Mouse (Mus musculus): ENCODE results near the gene Pitx1. TPM values are rescaled to one million over a fixed set of nuclear protein-coding genes. Genes with fewer than 3 reads are reported as not detected.

Gene Pitx1
- polyA plus RNA-seq (2014; fragmentation: Nextera tagmentation; extraction: Ambion mirVana): 3.2 and 3.3 TPM in 2 replicates

DNA sequence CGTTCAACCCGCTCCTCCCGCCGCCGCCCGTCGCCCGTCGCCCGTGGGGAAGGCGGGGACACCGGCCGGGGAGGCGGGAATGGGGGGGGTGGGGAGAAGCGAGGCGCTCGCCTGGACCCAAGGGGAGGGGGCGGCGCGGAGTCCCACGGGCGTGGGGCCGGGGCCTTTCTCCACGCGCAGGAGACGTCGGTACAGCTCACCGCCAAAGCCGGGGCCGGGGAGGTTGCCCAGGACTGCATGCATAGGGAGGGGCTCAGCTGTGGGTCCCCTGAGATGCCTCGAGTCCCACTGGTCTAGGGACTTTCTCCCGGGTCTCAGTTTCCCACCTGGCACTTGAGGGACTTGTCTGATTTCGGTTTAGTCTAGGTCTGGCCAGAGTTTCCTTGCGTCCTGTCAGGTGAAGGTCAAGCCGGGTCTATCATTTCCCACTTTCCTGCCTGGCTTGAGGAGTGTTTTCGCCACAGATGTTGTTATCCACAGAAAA is at the start of gene Pitx1:
TSS of gene Pitx1 (minus strand) at position 51 of the 484 bp plus-strand sequence.
- WGBS: under 1% methylated on average over 36 of the region's 36 CpGs
- ATAC-seq (ENCODE audit: low FRiP score, low TSS enrichment) (no peak), DNase-seq (no peak)
- Histone ChIP-seq H3K4me2 (ENCODE audit: low read length) (no peak within 1 kb of the TSS), H3K27ac (replicated peaks; ENCODE audit: low read depth, low read length) (no peak within 1 kb of the TSS), H3K36me3 (ENCODE audit: control insufficient read depth, insufficient read depth, low read length) (no peaks in the 10 kb centered on the region), H3K27me3 (ENCODE audit: control insufficient read depth, insufficient read depth, low read length) (peaks cover 92% of the 10 kb centered on the region), H3K4me3 (replicated peaks; ENCODE audit: low read depth, low read length) (0 out of 2 replicates have a peak within 1 kb of the TSS, but pooled peaks have one; percentile 10), H3K4me1 (ENCODE audit: control insufficient read depth, insufficient read depth, low read length) (peaks cover 3% of the 10 kb centered on the region; the same call in 1 of the 2 replicates), H3K9me3 (ENCODE audit: control insufficient read depth, low read length) (no peaks in the 10 kb centered on the region), H3K9ac (replicated peaks; ENCODE audit: low read length) (no peak within 1 kb of the TSS)

DNA sequence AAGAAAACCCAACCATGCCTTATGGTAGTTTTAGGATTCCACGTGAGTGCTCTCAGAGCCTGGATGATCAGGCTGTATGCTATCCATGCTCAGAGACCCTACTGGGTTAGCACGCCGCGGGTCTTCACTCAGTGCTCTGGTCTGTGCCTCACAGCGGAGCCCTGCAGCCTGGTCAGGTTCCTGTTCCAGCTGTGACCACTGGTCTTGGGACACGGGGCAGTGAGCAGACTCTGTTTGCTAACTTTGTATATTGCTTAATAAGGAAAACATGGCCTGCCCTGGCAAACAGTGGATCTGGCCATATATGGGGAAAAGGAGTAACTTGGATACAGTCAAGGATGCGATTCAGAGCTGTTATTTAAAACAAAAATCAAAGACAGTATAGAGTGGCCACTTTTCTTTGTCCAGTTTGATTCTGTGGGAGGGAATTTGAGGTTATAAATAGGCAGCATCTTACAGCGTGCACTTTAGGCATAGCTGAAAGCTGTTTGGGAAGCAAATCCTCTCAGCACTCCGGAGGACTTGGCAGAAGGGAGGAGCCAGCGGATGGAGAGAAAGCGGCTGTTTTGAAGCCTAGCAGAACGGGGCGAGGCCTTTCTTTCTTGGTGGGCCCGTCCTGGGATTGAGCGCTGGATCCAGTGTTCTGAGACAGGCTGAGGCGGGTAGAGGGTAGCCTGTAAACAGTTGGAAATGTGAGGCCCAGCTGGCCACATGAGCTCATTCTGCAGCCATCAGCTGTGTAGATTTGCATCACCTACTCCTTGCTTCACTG is 45.6 kb upstream of the Pitx1 start:
- Histone ChIP-seq H3K27ac (replicated peaks; ENCODE audit: low read depth, low read length) (no peak overlapping the region), H3K9me3 (ENCODE audit: control insufficient read depth, low read length) (no peaks in the 10 kb centered on the region), H3K4me2 (ENCODE audit: low read length) (no peak overlapping the region), H3K4me1 (ENCODE audit: control insufficient read depth, insufficient read depth, low read length) (no peaks in the 10 kb centered on the region), H3K36me3 (ENCODE audit: control insufficient read depth, insufficient read depth, low read length) (no peaks in the 10 kb centered on the region), H3K4me3 (replicated peaks; ENCODE audit: low read depth, low read length) (no peak overlapping the region), H3K27me3 (ENCODE audit: control insufficient read depth, insufficient read depth, low read length) (no peaks in the 10 kb centered on the region), H3K9ac (replicated peaks; ENCODE audit: low read length) (no peak overlapping the region)
- WGBS: 45% methylated on average over 16 of the region's 16 CpGs
- no peak for ATAC-seq (ENCODE audit: low FRiP score, low TSS enrichment)
- DNase-seq: no peak

DNA sequence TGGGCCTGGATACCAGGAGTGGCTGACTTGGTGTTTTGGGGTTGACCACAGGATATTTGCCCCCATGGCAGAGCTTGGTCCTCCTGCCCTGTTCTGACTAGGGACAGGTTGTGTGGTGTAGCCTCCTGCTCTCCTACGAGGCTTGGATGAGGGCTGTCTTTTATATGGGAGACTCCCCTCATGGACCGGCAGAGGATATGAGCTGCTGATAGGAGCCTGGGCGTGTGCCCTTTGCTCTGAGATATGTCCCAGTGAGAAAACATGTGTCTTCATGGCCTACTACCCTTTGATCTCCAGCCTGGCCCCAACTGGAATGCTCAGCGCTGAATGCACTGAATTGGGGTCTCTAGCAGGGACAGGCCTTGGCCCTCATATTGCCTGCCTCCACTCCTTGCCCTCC is 42.4 kb upstream of the Pitx1 start:
- DNase-seq (no peak), ATAC-seq (ENCODE audit: low FRiP score, low TSS enrichment) (no peak)
- H3K4me3 ChIP-seq (replicated peaks; ENCODE audit: low read depth, low read length): no peak overlapping the region
- H3K4me1 ChIP-seq (ENCODE audit: control insufficient read depth, insufficient read depth, low read length): no peaks in the 10 kb centered on the region
- no peaks in the 10 kb centered on the region for H3K36me3 ChIP-seq (ENCODE audit: control insufficient read depth, insufficient read depth, low read length)
- H3K27me3 ChIP-seq (ENCODE audit: control insufficient read depth, insufficient read depth, low read length): no peaks in the 10 kb centered on the region
- no peak overlapping the region for H3K9ac ChIP-seq (replicated peaks; ENCODE audit: low read length)
- no peak overlapping the region for H3K27ac ChIP-seq (replicated peaks; ENCODE audit: low read depth, low read length)
- whole genome bisulfite sequencing: 88% methylated on average over 4 of the region's 4 CpGs
- no peaks in the 10 kb centered on the region for H3K9me3 ChIP-seq (ENCODE audit: control insufficient read depth, low read length)
- H3K4me2 ChIP-seq (ENCODE audit: low read length): no peak overlapping the region

DNA sequence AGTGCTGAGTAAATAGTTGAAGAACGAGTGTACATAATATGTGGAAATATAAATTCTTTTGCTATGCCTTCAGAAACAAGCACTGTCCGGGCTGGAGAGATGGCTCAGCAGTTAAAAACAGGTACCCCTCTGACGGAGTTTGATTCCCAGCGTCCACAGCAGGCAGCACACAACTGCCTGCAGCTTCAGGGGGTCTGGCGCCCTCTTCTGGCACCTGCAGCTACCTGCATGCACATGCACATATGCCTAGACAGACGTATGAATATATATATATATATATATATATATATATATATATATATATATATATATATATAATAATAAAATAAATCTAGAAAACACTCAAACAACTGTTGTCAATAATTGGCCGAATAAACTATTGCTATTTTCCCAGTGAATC is 35.4 kb upstream of the Pitx1 start:
- H3K4me2 ChIP-seq (ENCODE audit: low read length): no peak overlapping the region
- no peak for ATAC-seq (ENCODE audit: low FRiP score, low TSS enrichment)
- no peak overlapping the region for H3K4me3 ChIP-seq (replicated peaks; ENCODE audit: low read depth, low read length)
- H3K36me3 ChIP-seq (ENCODE audit: control insufficient read depth, insufficient read depth, low read length): no peaks in the 10 kb centered on the region
- no peaks in the 10 kb centered on the region for H3K27me3 ChIP-seq (ENCODE audit: control insufficient read depth, insufficient read depth, low read length)
- no peak for DNase-seq
- no peak overlapping the region for H3K27ac ChIP-seq (replicated peaks; ENCODE audit: low read depth, low read length)
- H3K9ac ChIP-seq (replicated peaks; ENCODE audit: low read length): no peak overlapping the region
- no peaks in the 10 kb centered on the region for H3K9me3 ChIP-seq (ENCODE audit: control insufficient read depth, low read length)
- no peaks in the 10 kb centered on the region for H3K4me1 ChIP-seq (ENCODE audit: control insufficient read depth, insufficient read depth, low read length)
- WGBS: 84% methylated on average over 7 of the region's 7 CpGs

DNA sequence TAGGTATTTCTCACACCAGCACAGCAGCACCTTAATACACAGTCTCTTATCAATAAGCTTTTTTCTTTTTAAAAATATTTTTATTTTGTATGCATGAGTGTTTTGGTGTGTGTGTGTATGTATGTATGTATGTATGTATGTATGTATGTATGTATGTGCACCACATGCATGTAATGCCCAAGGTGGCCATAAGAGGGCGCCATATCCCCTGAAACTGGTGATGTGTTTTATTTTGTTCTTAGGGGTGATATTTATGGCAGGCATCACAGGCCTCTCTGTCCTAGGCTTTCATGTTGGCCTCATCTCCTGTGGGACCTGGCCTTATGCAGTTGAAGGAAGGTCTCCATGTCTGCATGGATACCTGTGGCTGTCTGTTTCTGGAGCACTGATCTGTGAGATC is 34.0 kb upstream of the Pitx1 start:
- Histone ChIP-seq H3K27me3 (ENCODE audit: control insufficient read depth, insufficient read depth, low read length) (no peaks in the 10 kb centered on the region), H3K9me3 (ENCODE audit: control insufficient read depth, low read length) (no peaks in the 10 kb centered on the region), H3K36me3 (ENCODE audit: control insufficient read depth, insufficient read depth, low read length) (no peaks in the 10 kb centered on the region), H3K9ac (replicated peaks; ENCODE audit: low read length) (no peak overlapping the region), H3K4me3 (replicated peaks; ENCODE audit: low read depth, low read length) (no peak overlapping the region), H3K4me1 (ENCODE audit: control insufficient read depth, insufficient read depth, low read length) (no peaks in the 10 kb centered on the region), H3K4me2 (ENCODE audit: low read length) (no peak overlapping the region), H3K27ac (replicated peaks; ENCODE audit: low read depth, low read length) (no peak overlapping the region)
- DNase-seq: no peak
- ATAC-seq (ENCODE audit: low FRiP score, low TSS enrichment): no peak
- whole genome bisulfite sequencing: 92% methylated on average over 1 of the region's 1 CpGs

DNA sequence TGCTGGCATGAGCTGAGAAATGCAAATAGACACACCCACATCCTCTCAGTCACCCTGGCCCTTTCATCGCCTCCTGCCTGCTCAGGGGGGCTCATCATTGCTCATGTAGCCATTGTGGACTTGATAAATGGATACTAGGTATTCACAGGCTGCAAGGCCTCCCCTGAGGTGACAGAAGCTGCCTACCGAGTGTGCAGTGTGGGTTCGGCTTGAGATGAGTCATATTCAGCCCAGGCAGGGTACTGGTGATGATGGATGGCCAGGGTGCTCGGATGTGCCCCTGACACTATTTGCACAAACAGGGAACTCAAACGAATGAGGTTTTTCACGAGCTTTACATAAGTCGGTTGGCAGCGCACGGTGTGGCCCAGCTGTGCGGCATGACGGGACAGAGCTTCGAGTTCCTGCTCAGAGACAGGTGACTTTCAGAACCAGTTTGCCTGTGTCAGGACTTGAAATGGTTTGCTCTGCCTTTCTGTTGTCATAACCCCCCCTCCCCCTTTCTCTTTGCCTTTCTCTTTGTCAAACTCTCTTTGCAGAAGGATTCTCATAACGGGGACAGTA is 31.6 kb upstream of the Pitx1 start:
- H3K9me3 ChIP-seq (ENCODE audit: control insufficient read depth, low read length): no peaks in the 10 kb centered on the region
- no peaks in the 10 kb centered on the region for H3K4me1 ChIP-seq (ENCODE audit: control insufficient read depth, insufficient read depth, low read length)
- ATAC-seq (ENCODE audit: low FRiP score, low TSS enrichment) (no peak), DNase-seq (no peak)
- no peak overlapping the region for H3K9ac ChIP-seq (replicated peaks; ENCODE audit: low read length)
- no peaks in the 10 kb centered on the region for H3K27me3 ChIP-seq (ENCODE audit: control insufficient read depth, insufficient read depth, low read length)
- H3K4me3 ChIP-seq (replicated peaks; ENCODE audit: low read depth, low read length): no peak overlapping the region
- 76% methylated on average over 13 of the region's 13 CpGs for WGBS
- no peak overlapping the region for H3K27ac ChIP-seq (replicated peaks; ENCODE audit: low read depth, low read length)
- H3K36me3 ChIP-seq (ENCODE audit: control insufficient read depth, insufficient read depth, low read length): no peaks in the 10 kb centered on the region
- H3K4me2 ChIP-seq (ENCODE audit: low read length): no peak overlapping the region

DNA sequence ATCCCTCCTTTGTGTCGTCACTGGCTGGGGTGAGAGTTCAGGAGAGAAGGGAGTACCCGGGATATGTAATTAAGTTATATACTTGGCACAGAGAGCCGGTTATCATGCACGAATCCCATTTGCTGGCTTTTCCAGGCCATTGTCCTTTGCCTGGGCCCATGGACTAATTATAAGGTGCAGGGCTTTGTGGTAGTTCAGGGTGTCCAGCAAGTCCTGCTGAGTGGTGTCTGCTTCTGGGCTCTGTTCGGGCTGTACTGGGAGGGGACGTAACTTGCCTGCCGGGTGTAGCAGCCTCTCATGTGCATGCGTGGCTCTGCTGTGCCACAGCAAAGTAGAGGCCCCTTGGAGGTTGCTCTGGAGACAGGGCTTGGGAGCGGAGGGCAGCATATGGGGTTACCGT is 24.5 kb upstream of the Pitx1 start:
- no peak overlapping the region for H3K9ac ChIP-seq (replicated peaks; ENCODE audit: low read length)
- H3K4me2 ChIP-seq (ENCODE audit: low read length): no peak overlapping the region
- peaks cover 10% of the 10 kb centered on the region; the same call in 1 of the 2 replicates for H3K27me3 ChIP-seq (ENCODE audit: control insufficient read depth, insufficient read depth, low read length)
- H3K36me3 ChIP-seq (ENCODE audit: control insufficient read depth, insufficient read depth, low read length): no peaks in the 10 kb centered on the region
- no peak overlapping the region for H3K27ac ChIP-seq (replicated peaks; ENCODE audit: low read depth, low read length)
- ATAC-seq (ENCODE audit: low FRiP score, low TSS enrichment): no peak
- peaks cover 5% of the 10 kb centered on the region; the same call in 1 of the 2 replicates for H3K4me1 ChIP-seq (ENCODE audit: control insufficient read depth, insufficient read depth, low read length)
- no peak overlapping the region for H3K4me3 ChIP-seq (replicated peaks; ENCODE audit: low read depth, low read length)
- 16% methylated on average over 10 of the region's 10 CpGs for WGBS
- peak; percentile 46 for DNase-seq
- H3K9me3 ChIP-seq (ENCODE audit: control insufficient read depth, low read length): no peaks in the 10 kb centered on the region

DNA sequence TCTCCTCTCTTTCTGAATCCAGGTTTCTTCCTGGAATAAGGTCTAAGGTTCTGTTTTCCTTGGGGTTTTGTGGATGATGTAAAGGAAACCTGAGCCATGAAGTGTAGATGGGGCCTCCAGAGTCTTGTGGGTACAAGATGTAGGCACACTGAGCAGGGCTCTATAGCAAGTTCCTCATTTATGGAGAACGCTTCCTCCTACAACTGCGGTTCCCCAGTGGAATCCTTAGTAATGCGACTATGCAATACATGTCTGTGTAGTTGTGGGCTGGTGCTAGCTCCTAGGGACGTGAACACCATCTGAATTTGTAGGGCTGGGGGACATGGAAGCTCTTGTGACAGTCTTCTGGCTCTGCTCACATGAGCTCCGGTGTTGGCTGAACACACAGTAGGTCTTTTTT is 22.5 kb upstream of the Pitx1 start:
- peaks cover 5% of the 10 kb centered on the region; the same call in 1 of the 2 replicates for H3K4me1 ChIP-seq (ENCODE audit: control insufficient read depth, insufficient read depth, low read length)
- H3K36me3 ChIP-seq (ENCODE audit: control insufficient read depth, insufficient read depth, low read length): no peaks in the 10 kb centered on the region
- H3K9me3 ChIP-seq (ENCODE audit: control insufficient read depth, low read length): no peaks in the 10 kb centered on the region
- H3K27me3 ChIP-seq (ENCODE audit: control insufficient read depth, insufficient read depth, low read length): peaks cover 10% of the 10 kb centered on the region; the same call in 1 of the 2 replicates
- H3K4me3 ChIP-seq (replicated peaks; ENCODE audit: low read depth, low read length): no peak overlapping the region
- ATAC-seq (ENCODE audit: low FRiP score, low TSS enrichment) (no peak), DNase-seq (no peak)
- H3K9ac ChIP-seq (replicated peaks; ENCODE audit: low read length): no peak overlapping the region
- H3K27ac ChIP-seq (replicated peaks; ENCODE audit: low read depth, low read length): no peak overlapping the region
- 94% methylated on average over 5 of the region's 5 CpGs for WGBS
- H3K4me2 ChIP-seq (ENCODE audit: low read length): no peak overlapping the region

DNA sequence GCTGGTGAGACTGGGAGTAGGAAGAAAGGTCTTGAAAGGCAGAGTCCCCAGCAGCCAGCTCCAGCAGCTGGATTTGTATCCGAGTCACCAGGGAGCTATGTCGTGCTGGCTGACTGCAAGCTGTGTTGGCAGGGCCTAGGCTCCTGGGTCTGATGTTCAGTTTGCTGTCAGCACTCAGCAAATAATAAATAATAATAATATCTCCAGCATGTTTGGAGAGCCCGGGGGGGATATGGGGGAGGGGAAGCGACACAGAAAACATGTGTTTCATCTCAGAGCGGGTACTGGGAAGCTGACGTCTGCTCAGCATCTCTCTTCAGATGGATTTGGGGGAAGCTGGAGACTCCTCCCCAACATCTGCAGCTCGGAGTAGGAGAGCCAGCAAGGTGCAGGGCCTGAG is 19.8 kb upstream of the Pitx1 start:
- Histone ChIP-seq H3K9ac (replicated peaks; ENCODE audit: low read length) (no peak overlapping the region), H3K27ac (replicated peaks; ENCODE audit: low read depth, low read length) (no peak overlapping the region), H3K27me3 (ENCODE audit: control insufficient read depth, insufficient read depth, low read length) (peaks cover 10% of the 10 kb centered on the region; the same call in 1 of the 2 replicates), H3K9me3 (ENCODE audit: control insufficient read depth, low read length) (no peaks in the 10 kb centered on the region), H3K36me3 (ENCODE audit: control insufficient read depth, insufficient read depth, low read length) (no peaks in the 10 kb centered on the region), H3K4me2 (ENCODE audit: low read length) (no peak overlapping the region), H3K4me3 (replicated peaks; ENCODE audit: low read depth, low read length) (no peak overlapping the region), H3K4me1 (ENCODE audit: control insufficient read depth, insufficient read depth, low read length) (peaks cover 5% of the 10 kb centered on the region; the same call in 1 of the 2 replicates)
- WGBS: 69% methylated on average over 7 of the region's 7 CpGs
- no peak for ATAC-seq (ENCODE audit: low FRiP score, low TSS enrichment)
- DNase-seq: no peak

Measured in midbrain, embryonic 14.5 days (tissue).